Mouse (Mus musculus) embryonic facial prominence, embryonic 11.5 days (tissue): ENCODE data around the gene Nuak2. TPM values are rescaled to one million over a fixed set of nuclear protein-coding genes. Genes with fewer than 3 reads are reported as not detected.
"Not testable (repeated sequence)": the region's sequence is repeated elsewhere in the genome, so short reads cannot be mapped to it uniquely, and the experiment has no call there.

Experiments used
- ATAC-seq: fragments of 200-750 bp; cut with Nextera tagmentation; replicated peaks from 2 replicates; pipeline ENCODE4 v1.8.0; 2017; ENCODE audit warnings: low read depth; ENCODE audit not compliant: insufficient number of reproducible peaks, low FRiP score, low TSS enrichment
- DNase-seq: peaks from one replicate; pipeline ENCODE4 v3.0.0-alpha.2; 2015; ENCODE audit warnings: low spot score
- H3K27ac ChIP-seq: fragments of 300-500 bp; sonication (generic); replicated peaks from 2 replicates; pipeline ENCODE4 v1.5.1; 2014; ENCODE audit warnings: mild to moderate bottlenecking, low read depth, low read length, control low read depth
- H3K27me3 ChIP-seq: fragments of 300-500 bp; sonication (generic); 2 replicates; pipeline ENCODE4 v1.6.1; 2014; ENCODE audit warnings: mild to moderate bottlenecking, low read length, moderate library complexity, mixed read lengths; ENCODE audit not compliant: control insufficient read depth, insufficient read depth
- H3K36me3 ChIP-seq: fragments of 300-500 bp; sonication (generic); replicated peaks from 2 replicates; pipeline ENCODE4 v1.6.1; 2014; ENCODE audit warnings: low read depth, mild to moderate bottlenecking, low read length, moderate library complexity, mixed read lengths; ENCODE audit not compliant: control insufficient read depth, insufficient read depth
- H3K4me1 ChIP-seq: fragments of 300-500 bp; sonication (generic); 2 replicates; pipeline ENCODE4 v1.6.1; 2014; ENCODE audit warnings: low read length, mixed read lengths; ENCODE audit not compliant: control insufficient read depth, insufficient read depth
- H3K4me2 ChIP-seq: fragments of 300-500 bp; sonication (generic); 2 replicates; pipeline ENCODE4 v1.6.1; 2014; ENCODE audit warnings: low read depth, mild to moderate bottlenecking, control low read depth, low read length, moderate library complexity
- H3K4me3 ChIP-seq: fragments of 300-500 bp; sonication (generic); 2 replicates; pipeline ENCODE4 v1.5.1; 2014; ENCODE audit warnings: low read depth, low read length, control low read depth
- H3K9ac ChIP-seq: fragments of 300-500 bp; sonication (generic); replicated peaks from 2 replicates; pipeline ENCODE4 v1.6.1; 2014; ENCODE audit warnings: mild to moderate bottlenecking, control low read depth, low read length
- H3K9me3 ChIP-seq: fragments of 300-500 bp; sonication (generic); replicated peaks from 2 replicates; pipeline ENCODE4 v1.6.1; 2016; ENCODE audit warnings: mild to moderate bottlenecking, low read length, inconsistent platforms, mixed read lengths; ENCODE audit not compliant: control insufficient read depth
- WGBS: fragments of 180-500 bp; shearing (Covaris S2); extraction: QIAGEN DNeasy Blood & Tissue Kit; methylation state at CpG from one replicate; pipeline ENCODE4 v1.1.7; 2014; 5-methylcytosine and 5-hydroxymethylcytosine counted together
- polyA plus RNA-seq: library from polyadenylated mRNA; unstranded; fragments of >200 nt; fragmentation: Nextera tagmentation; extraction: Ambion mirVana; gene quantifications from 2 replicates; pipeline ENCODE4 v1.2.1, GENCODE M21; 2014

Gene Nuak2
- polyA plus RNA-seq, 1 experiment from 2014 or later: 10.8 TPM

DNA sequence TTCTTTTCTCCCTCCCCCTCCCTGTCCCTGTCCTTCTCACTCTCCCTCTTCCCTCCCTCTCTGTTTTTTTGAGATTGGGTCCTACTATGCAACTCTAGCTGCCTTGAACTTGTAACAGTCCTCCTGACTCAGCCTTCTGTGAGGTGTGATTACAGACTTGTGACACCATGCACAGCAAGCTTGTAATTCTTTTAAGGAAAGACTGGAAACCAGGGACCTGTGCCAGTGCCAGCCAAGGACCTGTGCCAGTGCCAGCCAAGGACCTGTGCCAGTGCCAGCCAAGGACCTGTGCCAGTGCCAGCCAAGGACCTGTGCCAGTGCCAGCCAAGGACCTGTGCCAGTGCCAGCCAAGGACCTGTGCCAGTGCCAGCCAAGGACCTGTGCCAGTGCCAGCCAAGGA, 33.1 kb downstream of the Nuak2 start:
- not testable (repeated sequence) for H3K36me3 ChIP-seq, ATAC-seq, H3K27ac ChIP-seq, H3K4me1 ChIP-seq, H3K9me3 ChIP-seq, H3K9ac ChIP-seq, DNase-seq, H3K27me3 ChIP-seq, H3K4me2 ChIP-seq, H3K4me3 ChIP-seq

DNA sequence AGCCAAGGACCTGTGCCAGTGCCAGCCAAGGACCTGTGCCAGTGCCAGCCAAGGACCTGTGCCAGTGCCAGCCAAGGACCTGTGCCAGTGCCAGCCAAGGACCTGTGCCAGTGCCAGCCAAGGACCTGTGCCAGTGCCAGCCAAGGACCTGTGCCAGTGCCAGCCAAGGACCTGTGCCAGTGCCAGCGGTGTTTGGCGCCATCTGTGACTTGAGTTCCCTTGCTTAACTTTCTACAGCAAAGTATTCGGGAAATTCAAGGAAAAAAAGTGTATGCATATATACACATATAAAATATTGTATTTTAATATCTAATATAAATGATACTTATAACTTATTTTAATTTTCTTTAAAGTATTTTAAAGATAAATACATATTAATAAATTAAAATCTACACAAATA, 33.7 kb downstream of the Nuak2 start:
- H3K4me2 ChIP-seq, DNase-seq, H3K9me3 ChIP-seq, H3K4me3 ChIP-seq, H3K4me1 ChIP-seq, ATAC-seq, H3K9ac ChIP-seq, H3K27ac ChIP-seq, H3K27me3 ChIP-seq, H3K36me3 ChIP-seq: not testable (repeated sequence)
- WGBS: 90% methylated on average over 3 of the region's 3 CpGs

DNA sequence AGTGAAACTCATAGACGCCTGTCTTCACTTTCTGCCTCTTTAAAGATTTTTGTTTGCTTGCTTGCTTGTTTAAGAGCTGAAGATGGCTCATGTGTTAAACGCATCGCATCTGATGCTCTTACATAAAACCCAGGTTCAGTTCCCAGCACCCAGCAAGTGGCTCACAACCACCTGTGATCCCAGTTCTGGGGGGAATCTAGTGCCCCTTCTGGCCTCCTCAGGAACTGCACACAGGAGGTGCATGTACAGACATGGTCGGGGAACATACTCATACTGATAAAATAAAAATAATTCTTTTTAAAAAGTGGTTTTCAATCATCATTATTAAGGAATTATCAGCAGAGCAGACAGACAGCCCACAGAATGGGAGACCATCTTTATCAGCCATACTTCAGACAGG, 35.1 kb downstream of the Nuak2 start:
- DNase-seq (no peak), ATAC-seq (no peak)
- Histone ChIP-seq H3K9ac (no peak overlapping the region), H3K4me3 (no peak overlapping the region), H3K9me3 (no peaks in the 10 kb centered on the region), H3K36me3 (no peaks in the 10 kb centered on the region), H3K27me3 (no peaks in the 10 kb centered on the region), H3K4me2 (no peak overlapping the region), H3K4me1 (0 out of 2 replicates have a peak, but pooled peaks cover 2% of the 10 kb centered on the region), H3K27ac (no peak overlapping the region)
- WGBS: 97% methylated on average over 4 of the region's 4 CpGs

GRCm38 (mm10) chr1:132353389-132353788, 37.5 kb downstream of the Nuak2 start:
- no peak overlapping the region for H3K27ac ChIP-seq
- WGBS: 73% methylated on average over 5 of the region's 5 CpGs
- no peak for ATAC-seq

DNA sequence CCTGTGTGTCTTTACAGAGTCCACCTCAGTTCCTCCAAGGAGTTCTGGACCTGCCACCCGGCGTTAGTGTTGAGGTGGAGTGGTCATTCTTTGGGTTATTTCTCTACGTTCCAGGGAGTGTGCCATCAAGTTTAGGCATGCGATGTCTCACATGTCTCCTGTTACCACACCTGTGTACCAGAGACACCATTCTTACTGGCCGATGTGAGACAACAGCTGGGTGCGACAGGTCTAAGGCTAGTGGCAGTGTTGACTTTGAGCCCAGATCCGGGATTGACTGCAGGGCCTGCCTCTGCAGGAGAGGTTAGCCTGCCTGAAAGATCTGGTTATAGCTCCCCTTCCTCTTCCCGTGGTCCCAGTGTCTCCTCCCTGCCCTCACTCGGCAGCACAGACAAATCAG, 38.3 kb downstream of the Nuak2 start:
- 0 out of 2 replicates have a peak, but pooled peaks cover 2% of the 10 kb centered on the region for H3K4me1 ChIP-seq
- H3K4me3 ChIP-seq: no peak overlapping the region
- H3K4me2 ChIP-seq: no peak overlapping the region
- no peaks in the 10 kb centered on the region for H3K9me3 ChIP-seq
- no peak overlapping the region for H3K9ac ChIP-seq
- ATAC-seq (no peak), DNase-seq (no peak)
- no peaks in the 10 kb centered on the region; the same call in none of the 2 replicates for H3K36me3 ChIP-seq
- no peaks in the 10 kb centered on the region for H3K27me3 ChIP-seq
- no peak overlapping the region for H3K27ac ChIP-seq
- 81% methylated on average over 9 of the region's 9 CpGs for WGBS

More at GRCm38 (mm10) chr1:132353389-132353788, 37.5 kb downstream of the Nuak2 start:
- Histone ChIP-seq H3K4me2 (no peak overlapping the region), H3K4me1 (0 out of 2 replicates have a peak, but pooled peaks cover 2% of the 10 kb centered on the region), H3K27me3 (no peaks in the 10 kb centered on the region), H3K36me3 (no peaks in the 10 kb centered on the region; the same call in 1 of the 2 replicates), H3K4me3 (no peak overlapping the region), H3K9me3 (no peaks in the 10 kb centered on the region), H3K9ac (no peak overlapping the region)
- DNase-seq: no peak

GRCm38 (mm10) chr1:132355162-132355601, 39.3 kb downstream of the Nuak2 start:
- Histone ChIP-seq H3K9me3 (no peaks in the 10 kb centered on the region), H3K4me3 (no peak overlapping the region), H3K9ac (peak overlapping the region; percentile 22; the same call in 1 of the 2 replicates), H3K4me1 (0 out of 2 replicates have a peak, but pooled peaks cover 2% of the 10 kb centered on the region), H3K4me2 (no peak overlapping the region), H3K27ac (no peak overlapping the region), H3K36me3 (no peaks in the 10 kb centered on the region; the same call in none of the 2 replicates), H3K27me3 (no peaks in the 10 kb centered on the region)
- ATAC-seq (no peak), DNase-seq (no peak)
- WGBS: 43% methylated on average over 6 of the region's 6 CpGs

DNA sequence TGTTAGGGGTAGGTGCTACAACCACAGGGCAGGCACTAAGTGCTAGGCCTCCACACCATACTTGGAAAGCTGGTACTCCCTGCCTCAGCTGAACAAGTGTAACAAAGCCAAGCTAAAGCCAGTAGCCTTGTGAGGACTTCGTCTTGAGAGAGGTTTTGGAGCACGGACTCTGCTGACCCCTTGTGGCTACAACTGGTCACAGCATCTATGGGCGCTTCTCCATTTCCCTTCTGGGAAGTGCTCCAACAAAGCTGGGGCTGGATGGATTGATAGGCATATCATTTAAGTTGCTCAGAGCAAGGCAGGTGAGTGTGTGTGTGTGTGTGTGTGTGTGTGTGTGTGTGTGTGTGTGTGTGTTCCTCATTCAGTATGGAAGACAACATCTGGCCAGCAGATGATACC, 39.9 kb downstream of the Nuak2 start:
- 4% methylated on average over 3 of the region's 3 CpGs for WGBS
- no peaks in the 10 kb centered on the region; the same call in none of the 2 replicates for H3K36me3 ChIP-seq
- no peak overlapping the region for H3K4me2 ChIP-seq
- DNase-seq: peak; percentile 93
- H3K4me1 ChIP-seq: 0 out of 2 replicates have a peak, but pooled peaks cover 2% of the 10 kb centered on the region
- no peak overlapping the region for H3K9ac ChIP-seq
- H3K9me3 ChIP-seq: no peaks in the 10 kb centered on the region
- H3K27ac ChIP-seq: no peak overlapping the region
- ATAC-seq: peak; percentile 72; the same call in 1 of the 2 replicates
- H3K27me3 ChIP-seq: no peaks in the 10 kb centered on the region
- H3K4me3 ChIP-seq: no peak overlapping the region

DNA sequence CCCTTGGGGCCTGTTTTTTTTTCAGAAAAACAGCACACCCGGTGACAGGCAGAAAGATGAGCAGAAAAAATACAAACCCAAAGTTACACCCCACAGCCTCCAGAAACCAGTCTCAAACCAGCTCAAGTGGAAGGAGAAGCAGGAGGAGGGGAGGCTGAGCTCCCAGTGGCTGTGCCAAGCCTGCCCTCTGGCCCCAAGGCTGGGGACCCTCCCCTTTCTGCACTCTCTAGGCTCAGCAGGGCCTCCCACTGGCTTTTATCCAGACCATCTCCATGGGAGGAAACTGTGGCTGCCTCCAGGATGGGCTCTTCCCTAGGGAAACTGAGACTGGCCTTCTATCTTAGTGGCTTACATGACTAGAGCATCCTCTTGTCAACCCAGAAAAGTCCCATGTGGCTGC, 40.9 kb downstream of the Nuak2 start:
- Histone ChIP-seq H3K27me3 (no peaks in the 10 kb centered on the region), H3K27ac (no peak overlapping the region), H3K4me2 (no peak overlapping the region), H3K4me3 (no peak overlapping the region), H3K9me3 (no peaks in the 10 kb centered on the region), H3K36me3 (no peaks in the 10 kb centered on the region; the same call in none of the 2 replicates), H3K4me1 (0 out of 2 replicates have a peak, but pooled peaks cover 2% of the 10 kb centered on the region), H3K9ac (no peak overlapping the region)
- ATAC-seq (no peak), DNase-seq (no peak)
- 73% methylated on average over 1 of the region's 1 CpGs for WGBS
